Mouse (Mus musculus) MEL (cell line): ENCODE measurements around the gene Cox6a1. TPM values are rescaled to one million over a fixed set of nuclear protein-coding genes. Genes with fewer than 3 reads are reported as not detected.

Source experiments
- DNase-seq: peaks from one replicate; pipeline ENCODE4 v3.0.0; 2011; ENCODE audit warnings: low read depth, low spot score
- H3K27ac ChIP-seq: 2 replicates; pipeline ENCODE4 v1.5.1; 2012; ENCODE audit warnings: low read depth, mild to moderate bottlenecking, control low read depth, low read length, moderate library complexity; ENCODE audit not compliant: control insufficient read depth
- H3K27me3 ChIP-seq, 2 experiments: fragments of 150-350 bp in 1 of 2; sonication (generic) in 1 of 2; 2 replicates each; pipeline ENCODE4 v1.6.1; 2012; ENCODE audit warnings: low read length in 2 of 2, mild to moderate bottlenecking in 2 of 2, improper control_type of control experiment in 1 of 2, moderate library complexity in 1 of 2; ENCODE audit not compliant: insufficient read depth in 2 of 2, control insufficient read depth in 1 of 2
- H3K36me3 ChIP-seq, 2 experiments: 2 replicates each; pipeline ENCODE4 v1.6.1; 2012 to 2014; ENCODE audit warnings: low read length in 2 of 2, improper control_type of control experiment in 1 of 2, inconsistent platforms in 1 of 2, mild to moderate bottlenecking in 1 of 2; ENCODE audit not compliant: insufficient read depth in 2 of 2, control insufficient read depth in 1 of 2
- H3K4me1 ChIP-seq, 2 experiments: fragments of 150-350 bp in 1 of 2; sonication (generic) in 1 of 2; 2 replicates each; pipeline ENCODE4 v1.6.1; 2012; ENCODE audit warnings: low read length in 2 of 2, improper control_type of control experiment in 1 of 2, mild to moderate bottlenecking in 1 of 2; ENCODE audit not compliant: insufficient read depth in 2 of 2, control insufficient read depth in 1 of 2
- H3K4me3 ChIP-seq, 2 experiments: fragments of 150-350 bp in 1 of 2; sonication (generic) in 1 of 2; 2 replicates each; pipeline ENCODE4 v1.5.1; 2012; ENCODE audit warnings: low read depth in 2 of 2, low read length in 2 of 2, mild to moderate bottlenecking in 2 of 2, moderate library complexity in 2 of 2, control low read depth in 1 of 2, improper control_type of control experiment in 1 of 2; ENCODE audit not compliant: control insufficient read depth in 1 of 2, insufficient read depth in 1 of 2
- H3K79me2 ChIP-seq: 2 replicates; pipeline ENCODE4 v1.6.1; 2012; ENCODE audit warnings: mild to moderate bottlenecking, low read length, moderate library complexity; ENCODE audit not compliant: control insufficient read depth, poor library complexity, insufficient read depth
- H3K9ac ChIP-seq: 2 replicates; pipeline ENCODE4 v1.6.1; 2012; ENCODE audit warnings: low read depth, mild to moderate bottlenecking, control low read depth, low read length, moderate library complexity; ENCODE audit not compliant: control insufficient read depth, poor library complexity, severe bottlenecking
- H3K9me3 ChIP-seq: fragments of 150-350 bp; sonication (generic); replicated peaks from 2 replicates; pipeline ENCODE4 v1.6.1; 2012; ENCODE audit warnings: mild to moderate bottlenecking, low read length, improper control_type of control experiment, moderate library complexity; ENCODE audit not compliant: insufficient read depth
- BHLHE40 ChIP-seq: IDR thresholded peaks from 2 replicates; pipeline ENCODE4 v1.6.1; 2012; ENCODE audit warnings: low read depth, mild to moderate bottlenecking, inconsistent platforms, low read length, improper control_type of control experiment, borderline replicate concordance
- CHD1 ChIP-seq: IDR thresholded peaks from 2 replicates; pipeline ENCODE4 v1.6.1; 2012; ENCODE audit warnings: low read depth, mild to moderate bottlenecking, inconsistent platforms, low read length, improper control_type of control experiment
- CTCF ChIP-seq, 3 experiments: IDR thresholded peaks in 2 of 3; conservative IDR thresholded peaks in 1 of 3; 2 replicates each; pipeline ENCODE4 v1.5.1; 2011 to 2012; ENCODE audit warnings: low read length in 3 of 3, low read depth in 2 of 3, mild to moderate bottlenecking in 2 of 3, improper control_type of control experiment in 1 of 3, inconsistent platforms in 1 of 3, mixed read lengths in 1 of 3, moderate library complexity in 1 of 3; ENCODE audit not compliant: control insufficient read depth in 1 of 3, insufficient read depth in 1 of 3, poor library complexity in 1 of 3, severe bottlenecking in 1 of 3
- ELF1 ChIP-seq: IDR thresholded peaks from 2 replicates; pipeline ENCODE4 v1.6.1; 2014; ENCODE audit warnings: low read depth, mild to moderate bottlenecking, inconsistent platforms, low read length, improper control_type of control experiment, moderate library complexity
- EP300 ChIP-seq, 2 experiments: IDR thresholded peaks; 2 replicates each; pipeline ENCODE4 v1.6.1; 2011; ENCODE audit warnings: improper control_type of control experiment in 2 of 2, low read length in 2 of 2, low read depth in 1 of 2, mild to moderate bottlenecking in 1 of 2
- GATA1 ChIP-seq: IDR thresholded peaks from 2 replicates; pipeline ENCODE4 v1.6.1; 2011; ENCODE audit warnings: low read depth, low read length, improper control_type of control experiment
- HCFC1 ChIP-seq: IDR thresholded peaks from 2 replicates; pipeline ENCODE4 v1.6.1; 2012; ENCODE audit warnings: low read depth, mild to moderate bottlenecking, inconsistent platforms, low read length, improper control_type of control experiment, moderate library complexity
- MAX ChIP-seq: IDR thresholded peaks from 2 replicates; pipeline ENCODE4 v1.6.1; 2011; ENCODE audit warnings: low read length, improper control_type of control experiment
- MEF2A ChIP-seq: IDR thresholded peaks from 2 replicates; pipeline ENCODE4 v1.6.1; 2014; ENCODE audit warnings: low read depth, mild to moderate bottlenecking, inconsistent platforms, low read length, improper control_type of control experiment; ENCODE audit not compliant: poor library complexity, insufficient replicate concordance, severe bottlenecking; ENCODE audit errors: extremely low read depth
- MXI1 ChIP-seq: IDR thresholded peaks from 2 replicates; pipeline ENCODE4 v1.6.1; 2011; ENCODE audit warnings: mild to moderate bottlenecking, low read depth, low read length, improper control_type of control experiment
- MYC ChIP-seq: IDR thresholded peaks from 2 replicates; pipeline ENCODE4 v1.6.1; 2011; ENCODE audit warnings: low read depth, mild to moderate bottlenecking, low read length, improper control_type of control experiment, moderate library complexity
- NELFE ChIP-seq: IDR thresholded peaks from 2 replicates; pipeline ENCODE4 v1.6.1; 2011; ENCODE audit warnings: low read depth, low read length, improper control_type of control experiment
- NRF1 ChIP-seq: IDR thresholded peaks from 2 replicates; pipeline ENCODE4 v1.6.1; 2014; ENCODE audit warnings: low read depth, mild to moderate bottlenecking, inconsistent platforms, low read length, improper control_type of control experiment, moderate library complexity; ENCODE audit not compliant: poor library complexity, insufficient read depth, severe bottlenecking
- POLR2A ChIP-seq, 2 experiments: IDR thresholded peaks; 2 replicates each; pipeline ENCODE4 v1.6.1; 2011 to 2012; ENCODE audit warnings: low read length in 2 of 2, mild to moderate bottlenecking in 2 of 2, control low read depth in 1 of 2, improper control_type of control experiment in 1 of 2, low read depth in 1 of 2, moderate library complexity in 1 of 2; ENCODE audit not compliant: control insufficient read depth in 1 of 2, insufficient read depth in 1 of 2, poor library complexity in 1 of 2
- RAD21 ChIP-seq: IDR thresholded peaks from 2 replicates; pipeline ENCODE4 v1.6.1; 2011; ENCODE audit warnings: mild to moderate bottlenecking, low read depth, low read length, improper control_type of control experiment
- RCOR1 ChIP-seq: IDR thresholded peaks from 2 replicates; pipeline ENCODE4 v1.6.1; 2012; ENCODE audit warnings: low read depth, mild to moderate bottlenecking, inconsistent platforms, low read length, improper control_type of control experiment
- SIN3A ChIP-seq: IDR thresholded peaks from 2 replicates; pipeline ENCODE4 v1.6.1; 2012; ENCODE audit warnings: low read length, improper control_type of control experiment, inconsistent platforms
- SMC3 ChIP-seq: IDR thresholded peaks from 2 replicates; pipeline ENCODE4 v1.6.1; 2011; ENCODE audit warnings: low read depth, low read length, improper control_type of control experiment
- TBP ChIP-seq: IDR thresholded peaks from 2 replicates; pipeline ENCODE4 v1.8.0; 2011; ENCODE audit warnings: low read depth, low read length, improper control_type of control experiment
- TCF12 ChIP-seq: IDR thresholded peaks from 2 replicates; pipeline ENCODE4 v1.6.1; 2014; ENCODE audit warnings: low read depth, mild to moderate bottlenecking, inconsistent platforms, low read length, improper control_type of control experiment, moderate library complexity
- UBTF ChIP-seq: IDR thresholded peaks from 2 replicates; pipeline ENCODE4 v1.6.1; 2012; ENCODE audit warnings: low read depth, mild to moderate bottlenecking, inconsistent platforms, low read length, improper control_type of control experiment, moderate library complexity, borderline replicate concordance; ENCODE audit not compliant: insufficient read depth
- USF1 ChIP-seq: IDR thresholded peaks from 2 replicates; pipeline ENCODE4 v1.6.1; 2014; ENCODE audit warnings: low read depth, mild to moderate bottlenecking, inconsistent platforms, low read length, improper control_type of control experiment, moderate library complexity
- ZC3H11A ChIP-seq: IDR thresholded peaks from 2 replicates; pipeline ENCODE4 v1.6.1; 2012; ENCODE audit warnings: low read depth, mild to moderate bottlenecking, inconsistent platforms, low read length, improper control_type of control experiment
- ZKSCAN1 ChIP-seq: IDR thresholded peaks from 2 replicates; pipeline ENCODE4 v1.6.1; 2012; ENCODE audit warnings: low read depth, mild to moderate bottlenecking, inconsistent platforms, low read length, improper control_type of control experiment, moderate library complexity
- ZMIZ1 ChIP-seq: IDR thresholded peaks from 2 replicates; pipeline ENCODE4 v1.6.1; 2012; ENCODE audit warnings: low read depth, mild to moderate bottlenecking, inconsistent platforms, low read length, improper control_type of control experiment, moderate library complexity
- polyA plus RNA-seq, 2 experiments: library from polyadenylated mRNA; stranded (reverse) in 1 of 2; unstranded in 1 of 2; fragments of >175 nt in 1 of 2; fragments of >200 nt in 1 of 2; gene quantifications; 2 replicates each; pipeline versions ENCODE4 v1.2.1 to v1.2.4; 2012; ENCODE audit warnings: low replicate concordance in 2 of 2, low read depth in 1 of 2; ENCODE audit not compliant: insufficient read length in 2 of 2, insufficient read depth in 1 of 2, missing spikeins in 1 of 2
- total RNA-seq: library from RNA; depleted of rRNA; stranded (reverse); fragments of 300-350 nt; gene quantifications from 2 replicates; pipeline ENCODE4 v1.2.3, GENCODE M21; 2012

The Cox6a1 gene
- total and polyA plus RNA-seq, 3 experiments = 328 to 1,215 (median 749) TPM

DNA sequence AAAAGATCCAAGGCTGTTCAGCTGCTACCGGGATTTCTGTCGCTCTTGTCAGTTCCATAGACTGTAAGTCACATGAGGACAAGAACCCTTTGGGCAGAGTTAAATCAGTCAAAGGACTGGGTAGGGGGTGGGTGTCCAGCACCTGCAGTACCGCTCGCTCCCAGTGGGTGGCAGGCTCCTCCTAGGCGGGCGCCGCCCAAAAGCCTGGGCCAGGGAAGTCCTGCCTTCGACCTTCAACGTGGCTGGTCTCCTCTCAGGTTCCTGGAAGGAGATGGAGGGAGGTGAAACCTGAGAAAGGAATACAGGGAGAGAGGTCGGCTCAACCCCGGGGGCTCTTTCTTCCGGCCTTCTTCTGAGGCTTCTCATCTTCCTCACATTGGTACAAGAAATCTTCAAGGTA lies 10.1 kb upstream of the Cox6a1 start:
- Histone ChIP-seq H3K9me3 (no peaks in the 10 kb centered on the region), H3K4me1 (peaks cover 2 to 7% of the 10 kb centered on the region in 2 experiments; a peak in 3 of 4 replicates), H3K9ac (peak overlapping the region; percentile 63), H3K79me2 (peaks cover 2% of the 10 kb centered on the region; the same call in 1 of the 2 replicates), H3K27ac (peak overlapping the region; percentile 21), H3K27me3 (no peaks in the 10 kb centered on the region), H3K36me3 (peaks cover 0 to 5% of the 10 kb centered on the region in 2 experiments; a peak in 2 of 4 replicates), H3K4me3 (peak overlapping the region; percentile 52 to 74)
- DNase-seq = peak; percentile 90
- TF ChIP-seq ZMIZ1 (no peak), CHD1 (no peak), RAD21 (peak; percentile 71), TCF12 (0 out of 2 replicates have a peak, but pooled peaks have one; percentile 33), HCFC1 (peak; percentile 9; the same call in 1 of the 2 replicates), MYC (peak; percentile 65), MXI1 (peak; percentile 64; the same call in 1 of the 2 replicates), CTCF (IDR thresholded peaks at IDR 0.05 in 2 of 3, conservative IDR thresholded peaks at IDR 0.05 in 1 of 3; ENCODE audit: control insufficient read depth in 1 of 3, insufficient read depth in 1 of 3, low read depth in 2 of 3, low read length in 3 of 3, poor library complexity in 1 of 3, severe bottlenecking in 1 of 3) (peak; percentile 93 to 97 (median 95)), BHLHE40 (peak; percentile 1; the same call in 1 of the 2 replicates), ELF1 (peak; percentile 52; the same call in 1 of the 2 replicates), NRF1 (no peak), MAX (no peak; the same call in none of the 2 replicates), SIN3A (peak; percentile 56; the same call in 1 of the 2 replicates), EP300 (IDR thresholded peaks at IDR 0.05; ENCODE audit: low read depth in 1 of 2, low read length in 2 of 2) (peak in 1 of 2 experiments; percentile 16; a peak in 1 of 4 replicates), POLR2A (IDR thresholded peaks at IDR 0.05; ENCODE audit: control insufficient read depth in 1 of 2, insufficient read depth in 1 of 2, low read depth in 1 of 2, low read length in 2 of 2, poor library complexity in 1 of 2) (peak in 1 of 2 experiments; percentile 40; a peak in 1 of 4 replicates), USF1 (peak; percentile 49; the same call in 1 of the 2 replicates), NELFE (peak; percentile 39; the same call in 1 of the 2 replicates), ZC3H11A (peak; percentile 58), SMC3 (peak; percentile 80)

DNA sequence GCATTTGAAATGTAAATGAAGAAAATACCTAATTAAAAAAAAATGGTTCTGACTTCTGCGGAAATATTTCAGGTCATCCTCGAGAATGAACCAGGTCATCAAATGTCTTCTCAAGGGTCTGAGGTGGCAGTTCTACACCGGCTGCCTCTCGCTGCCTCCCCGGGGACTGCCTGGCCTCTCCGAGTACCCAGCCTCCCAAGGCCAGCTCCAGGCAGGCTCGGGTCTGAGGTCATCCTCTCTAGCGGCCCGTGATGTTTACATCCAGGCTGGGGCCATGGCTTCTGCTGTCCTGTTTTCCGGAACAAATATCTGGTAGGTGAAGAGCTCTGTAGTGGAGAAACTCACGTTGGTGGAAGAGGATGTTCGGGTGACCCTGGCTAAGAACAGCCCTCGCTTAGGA lies 6.3 kb upstream of the Cox6a1 start:
- no peak for TF ChIP-seq MEF2A
- TF ChIP-seq GATA1 = no peak
- TF ChIP-seq ZKSCAN1 = no peak
- no peak for TF ChIP-seq ZMIZ1
- TF ChIP-seq CTCF (IDR thresholded peaks at IDR 0.05 in 2 of 3, conservative IDR thresholded peaks at IDR 0.05 in 1 of 3; ENCODE audit: control insufficient read depth in 1 of 3, insufficient read depth in 1 of 3, low read depth in 2 of 3, low read length in 3 of 3, poor library complexity in 1 of 3, severe bottlenecking in 1 of 3) = no peak
- no peak for TF ChIP-seq RCOR1
- TF ChIP-seq TBP = no peak
- TF ChIP-seq MYC = no peak
- TF ChIP-seq UBTF = no peak
- Histone ChIP-seq H3K9ac (no peak overlapping the region), H3K4me3 (no peak overlapping the region), H3K79me2 (peaks cover 2% of the 10 kb centered on the region; the same call in 1 of the 2 replicates), H3K9me3 (no peaks in the 10 kb centered on the region), H3K27ac (no peak overlapping the region), H3K36me3 (peaks cover 0 to 5% of the 10 kb centered on the region in 2 experiments; a peak in 2 of 4 replicates), H3K27me3 (no peaks in the 10 kb centered on the region), H3K4me1 (peaks cover 2 to 6% of the 10 kb centered on the region in 2 experiments; a peak in 3 of 4 replicates)
- no peak for DNase-seq
